Mouse (Mus musculus): ENCODE data around the gene Psmc5. TPM values are rescaled to one million over a fixed set of nuclear protein-coding genes. Genes with fewer than 3 reads are reported as not detected.

Gene Psmc5
- polyA plus RNA-seq, 1 experiment from 2014 or later, result 324 TPM

DNA sequence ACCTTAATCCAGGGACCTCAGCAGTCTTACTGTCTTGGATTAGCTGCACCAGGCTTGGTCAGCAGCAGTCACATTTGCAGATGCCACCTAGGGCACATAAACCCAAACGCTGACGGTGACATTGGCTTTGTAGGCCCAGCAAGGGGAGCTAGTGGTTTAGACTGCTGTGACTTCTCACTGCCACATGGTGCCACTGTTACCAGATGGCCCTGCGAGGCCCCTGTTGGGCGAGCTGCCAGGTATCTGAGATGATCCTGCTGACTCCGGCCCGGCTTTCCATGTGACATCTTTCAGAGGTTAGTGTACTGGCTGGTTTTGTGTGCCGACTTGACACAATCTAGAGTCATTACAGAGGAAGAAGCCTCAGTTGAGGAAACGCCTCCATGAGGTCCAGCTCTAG, 33.4 kb downstream of the Psmc5 start:
- Histone ChIP-seq H3K4me3 (no peak overlapping the region), H3K9ac (replicated peaks) (no peak overlapping the region), H3K36me3 (no peaks in the 10 kb centered on the region), H3K4me2 (replicated peaks) (no peak overlapping the region), H3K27me3 (no peaks in the 10 kb centered on the region), H3K27ac (replicated peaks) (no peak overlapping the region), H3K4me1 (no peaks in the 10 kb centered on the region), H3K9me3 (no peaks in the 10 kb centered on the region)
- no peak for ATAC-seq (ENCODE audit: low FRiP score, low read depth)
- 82% methylated on average over 8 of the region's 8 CpGs for WGBS

DNA sequence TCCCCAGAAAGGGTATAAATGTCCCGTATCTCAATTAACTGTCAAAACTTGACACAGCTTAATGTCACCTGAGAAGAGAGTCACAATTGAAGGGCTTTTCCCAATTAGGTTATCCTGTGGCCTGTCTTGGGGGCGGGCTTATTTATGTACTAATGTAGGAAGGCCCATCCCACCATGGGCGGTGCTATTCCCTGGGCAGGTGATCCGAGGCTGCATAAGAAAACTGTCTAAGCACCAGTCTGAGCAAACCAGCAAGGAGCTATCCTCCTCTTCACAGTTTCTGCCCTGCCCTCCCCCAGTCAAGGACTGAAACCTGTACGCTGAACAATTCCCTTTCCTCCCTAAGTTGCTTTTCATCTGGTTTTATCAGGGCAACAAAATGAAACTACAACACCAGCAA, 34.4 kb downstream of the Psmc5 start:
- Histone ChIP-seq H3K9ac (replicated peaks) (no peak overlapping the region), H3K4me1 (no peaks in the 10 kb centered on the region), H3K27ac (replicated peaks) (no peak overlapping the region), H3K4me2 (replicated peaks) (no peak overlapping the region), H3K27me3 (no peaks in the 10 kb centered on the region), H3K36me3 (no peaks in the 10 kb centered on the region), H3K9me3 (no peaks in the 10 kb centered on the region), H3K4me3 (no peak overlapping the region)
- 87% methylated on average over 5 of the region's 5 CpGs for WGBS
- no peak for ATAC-seq (ENCODE audit: low FRiP score, low read depth)

DNA sequence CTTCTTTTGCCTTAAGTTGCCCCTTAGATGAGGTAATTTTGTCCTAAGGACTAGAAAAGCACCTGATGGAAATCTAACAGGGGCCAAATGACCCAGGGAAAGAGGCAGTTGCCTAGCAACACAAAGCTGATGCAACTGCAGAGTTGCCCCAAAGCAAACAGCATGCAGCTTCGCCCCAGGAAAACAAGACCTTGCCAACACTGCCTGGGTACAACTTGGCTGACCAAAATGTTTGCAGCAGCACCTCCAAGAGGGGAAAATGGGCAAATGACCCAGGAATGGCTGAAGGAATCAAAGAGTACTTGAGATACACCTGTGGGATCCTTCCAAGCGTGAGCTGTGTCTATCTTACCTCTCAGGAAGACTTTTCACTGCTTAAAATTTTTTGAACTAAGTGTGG, 35.9 kb downstream of the Psmc5 start:
- WGBS, result 87% methylated on average over 2 of the region's 2 CpGs

DNA sequence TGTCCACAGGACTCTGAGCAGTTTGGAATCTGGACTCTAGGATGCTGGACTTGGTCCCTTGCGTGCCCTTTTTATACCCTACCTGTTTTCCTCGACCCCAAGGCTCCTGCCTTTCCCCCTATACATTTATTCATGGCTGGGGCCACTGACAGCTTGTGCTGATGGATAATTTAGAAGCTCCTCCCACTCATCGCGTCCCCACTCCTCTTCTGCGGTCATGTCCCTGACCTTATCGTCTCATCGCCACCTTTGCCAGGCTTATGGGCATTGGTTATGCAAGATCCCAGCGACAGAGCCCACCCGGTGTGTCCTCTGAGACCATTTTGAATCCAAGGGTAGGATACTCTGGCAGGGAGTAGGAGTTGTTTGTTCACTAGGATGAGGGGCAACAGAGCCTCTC, 45.8 kb downstream of the Psmc5 start, which contains the start of gene Gh:
Gh (minus strand) TSS at position 101 of the 400 bp plus-strand sequence.
- WGBS, result 88% methylated on average over 9 of the region's 9 CpGs
- ATAC-seq (ENCODE audit: low FRiP score, low read depth), result no peak
- Histone ChIP-seq H3K27me3 (no peaks in the 10 kb centered on the region), H3K4me3 (no peak within 1 kb of the TSS), H3K36me3 (no peaks in the 10 kb centered on the region), H3K9me3 (no peaks in the 10 kb centered on the region), H3K4me1 (no peaks in the 10 kb centered on the region), H3K27ac (replicated peaks) (no peak within 1 kb of the TSS), H3K9ac (replicated peaks) (no peak within 1 kb of the TSS), H3K4me2 (replicated peaks) (no peak within 1 kb of the TSS)

More for the DNA sequence above, 35.9 kb downstream of the Psmc5 start:
- no peak overlapping the region for H3K4me2 ChIP-seq (replicated peaks)
- no peak overlapping the region for H3K27ac ChIP-seq (replicated peaks)
- H3K9ac ChIP-seq (replicated peaks), result no peak overlapping the region
- H3K36me3 ChIP-seq, result no peaks in the 10 kb centered on the region
- no peaks in the 10 kb centered on the region for H3K27me3 ChIP-seq
- no peaks in the 10 kb centered on the region for H3K9me3 ChIP-seq
- H3K4me3 ChIP-seq, result no peak overlapping the region
- ATAC-seq (ENCODE audit: low FRiP score, low read depth), result no peak
- no peaks in the 10 kb centered on the region for H3K4me1 ChIP-seq

DNA sequence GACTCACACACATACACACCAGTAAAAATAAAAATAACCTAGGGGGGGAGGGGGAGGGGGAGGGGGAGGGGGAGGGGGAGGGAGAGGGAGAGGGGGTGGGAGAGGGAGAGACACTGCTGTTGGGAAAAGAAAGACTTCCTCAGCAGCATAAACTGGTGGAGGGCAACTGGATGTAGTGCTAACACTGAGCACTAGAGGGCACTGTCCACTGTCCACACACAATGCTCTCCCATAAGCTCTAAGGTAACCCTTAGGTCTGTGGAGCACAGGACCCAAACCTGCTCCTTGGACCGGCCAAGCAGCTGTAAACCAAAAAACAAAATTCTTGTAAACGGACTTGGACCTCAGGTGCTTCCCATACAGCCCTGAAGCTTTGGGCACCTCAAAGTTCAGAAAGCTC, 46.7 kb downstream of the Psmc5 start:
- Histone ChIP-seq H3K27me3 (no peaks in the 10 kb centered on the region), H3K4me2 (replicated peaks) (no peak overlapping the region), H3K27ac (replicated peaks) (no peak overlapping the region), H3K9me3 (no peaks in the 10 kb centered on the region), H3K4me1 (no peaks in the 10 kb centered on the region), H3K9ac (replicated peaks) (no peak overlapping the region), H3K36me3 (no peaks in the 10 kb centered on the region), H3K4me3 (no peak overlapping the region)
- no peak for ATAC-seq (ENCODE audit: low FRiP score, low read depth)
- WGBS, result 17% methylated on average over 2 of the region's 2 CpGs

DNA sequence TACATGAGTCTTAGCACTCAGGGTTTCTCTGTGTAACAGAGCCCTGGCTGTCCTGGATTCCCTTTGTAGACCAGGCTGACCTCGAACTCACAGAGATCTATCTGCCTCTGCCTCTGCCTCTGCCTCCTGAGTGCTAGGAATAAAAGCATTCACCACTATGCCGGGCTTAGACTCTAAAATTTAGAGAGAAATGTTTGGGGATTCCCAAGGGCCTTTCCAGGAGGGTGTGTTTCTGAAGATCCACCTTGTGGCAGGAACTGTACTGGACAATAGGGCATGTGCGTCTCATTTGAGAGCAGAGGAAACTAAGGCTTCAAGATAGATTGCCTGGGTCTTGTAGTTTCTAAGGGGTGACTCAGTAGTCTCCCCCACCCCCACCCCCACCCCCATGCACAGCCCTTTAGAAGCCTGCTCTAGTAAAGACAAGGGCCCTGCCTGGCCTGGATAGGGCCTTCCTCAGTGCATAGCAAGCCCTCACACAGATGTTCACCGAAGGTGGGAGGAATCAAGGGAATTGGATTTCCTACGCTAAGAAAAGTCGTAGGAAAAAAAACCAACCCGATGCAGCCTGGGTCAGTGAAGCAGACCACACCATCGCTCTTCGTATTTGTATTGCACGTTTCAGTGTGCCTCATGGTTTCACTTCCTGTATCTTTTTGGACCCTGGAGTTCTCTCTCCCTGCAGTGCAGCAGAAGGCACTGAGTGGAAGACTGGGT, 49.6 kb downstream of the Psmc5 start:
- Histone ChIP-seq H3K9ac (replicated peaks) (no peak overlapping the region), H3K4me2 (replicated peaks) (no peak overlapping the region), H3K4me3 (no peak overlapping the region), H3K36me3 (no peaks in the 10 kb centered on the region), H3K27ac (replicated peaks) (no peak overlapping the region), H3K9me3 (no peaks in the 10 kb centered on the region), H3K27me3 (no peaks in the 10 kb centered on the region), H3K4me1 (no peaks in the 10 kb centered on the region)
- no peak for ATAC-seq (ENCODE audit: low FRiP score, low read depth)
- 87% methylated on average over 10 of the region's 10 CpGs for whole genome bisulfite sequencing

DNA sequence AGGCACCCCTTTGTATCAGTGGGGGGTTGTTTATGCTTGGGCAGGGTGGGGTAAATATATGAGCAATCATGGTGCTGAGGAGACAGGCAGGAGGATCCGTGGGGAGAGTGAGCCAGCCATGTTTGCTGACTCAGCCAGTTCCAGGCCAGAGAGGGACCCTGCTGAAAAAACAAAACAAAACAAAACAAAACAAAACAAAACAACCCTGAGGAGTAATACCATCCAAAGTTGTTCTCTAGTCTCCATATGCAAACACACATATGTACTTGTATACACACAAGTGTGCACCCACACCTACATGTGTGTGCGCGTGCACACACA, 50.1 kb downstream of the Psmc5 start:
- WGBS, result 81% methylated on average over 3 of the region's 3 CpGs
- Histone ChIP-seq H3K4me3 (no peak overlapping the region), H3K4me1 (no peaks in the 10 kb centered on the region), H3K27ac (replicated peaks) (no peak overlapping the region), H3K36me3 (no peaks in the 10 kb centered on the region), H3K9me3 (no peaks in the 10 kb centered on the region), H3K4me2 (replicated peaks) (no peak overlapping the region), H3K27me3 (no peaks in the 10 kb centered on the region), H3K9ac (replicated peaks) (no peak overlapping the region)
- ATAC-seq (ENCODE audit: low FRiP score, low read depth), result no peak

DNA sequence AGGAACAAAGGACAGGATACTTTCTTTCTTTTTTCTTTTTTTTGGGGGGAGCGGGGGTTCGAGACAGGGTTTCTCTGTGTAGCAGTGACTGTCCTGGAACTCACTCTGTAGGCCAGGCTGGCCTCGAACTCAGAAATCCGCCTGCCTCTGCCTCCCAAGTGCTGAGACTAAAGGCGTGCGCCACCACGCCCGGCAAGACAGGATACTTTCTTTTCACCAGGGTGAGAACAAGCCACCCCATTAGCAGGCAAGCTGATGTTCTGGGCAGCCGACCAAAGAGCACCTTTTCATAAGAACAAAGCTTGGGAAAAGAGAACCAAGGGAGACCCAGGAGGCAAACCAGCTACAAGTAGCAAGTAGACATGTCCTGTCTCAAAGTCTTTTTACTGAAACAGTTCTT, 50.8 kb downstream of the Psmc5 start:
- Histone ChIP-seq H3K4me1 (no peaks in the 10 kb centered on the region), H3K9me3 (no peaks in the 10 kb centered on the region), H3K36me3 (no peaks in the 10 kb centered on the region), H3K9ac (replicated peaks) (no peak overlapping the region), H3K4me2 (replicated peaks) (no peak overlapping the region), H3K27ac (replicated peaks) (no peak overlapping the region), H3K27me3 (no peaks in the 10 kb centered on the region), H3K4me3 (no peak overlapping the region)
- 83% methylated on average over 9 of the region's 9 CpGs for WGBS
- ATAC-seq (ENCODE audit: low FRiP score, low read depth), result no peak

DNA sequence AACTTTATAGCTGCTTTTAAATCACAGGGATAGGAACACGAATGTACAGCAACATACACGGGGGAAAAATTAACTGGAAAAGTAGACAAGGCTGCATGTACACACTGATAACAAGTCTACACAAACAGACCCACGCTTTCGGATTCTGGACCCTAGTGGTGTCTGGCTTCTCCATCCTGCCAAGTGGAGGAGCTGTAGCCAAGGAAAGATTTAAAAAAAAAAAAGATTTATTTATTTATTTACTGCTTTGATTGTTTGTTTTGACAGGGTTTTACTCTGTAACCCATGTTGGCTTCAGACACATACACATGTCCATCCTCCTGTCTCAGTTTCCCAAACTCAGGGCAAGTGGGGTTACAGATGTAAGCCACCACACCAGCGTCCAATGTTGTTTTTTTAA, 51.5 kb downstream of the Psmc5 start:
- no peak for ATAC-seq (ENCODE audit: low FRiP score, low read depth)
- no peaks in the 10 kb centered on the region for H3K27me3 ChIP-seq
- no peak overlapping the region for H3K4me3 ChIP-seq
- WGBS, result 82% methylated on average over 5 of the region's 5 CpGs
- no peak overlapping the region for H3K4me2 ChIP-seq (replicated peaks)
- no peaks in the 10 kb centered on the region for H3K36me3 ChIP-seq
- no peaks in the 10 kb centered on the region for H3K9me3 ChIP-seq
- H3K9ac ChIP-seq (replicated peaks), result no peak overlapping the region
- H3K27ac ChIP-seq (replicated peaks), result no peak overlapping the region
- H3K4me1 ChIP-seq, result no peaks in the 10 kb centered on the region

DNA sequence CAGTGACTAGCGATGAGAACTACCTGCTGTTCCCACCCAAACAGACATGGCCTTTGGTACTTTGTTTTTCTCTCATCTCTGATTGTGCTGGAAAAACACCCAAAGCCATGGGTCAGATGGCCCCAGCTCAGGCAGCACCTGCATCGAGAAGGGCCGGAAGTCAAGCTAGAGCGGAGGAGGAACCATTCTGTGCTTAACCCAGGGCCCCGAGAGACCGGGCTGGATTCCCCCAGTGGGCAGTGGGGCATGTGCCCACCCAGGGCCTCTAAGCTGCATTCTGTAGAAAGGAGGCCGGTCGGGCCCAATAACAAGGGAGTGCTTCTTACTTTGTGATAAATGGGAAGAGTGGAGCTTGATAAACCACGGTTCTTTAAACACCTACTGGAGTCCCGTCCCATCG, 52.2 kb downstream of the Psmc5 start:
- Histone ChIP-seq H3K4me3 (no peak overlapping the region), H3K4me2 (replicated peaks) (no peak overlapping the region), H3K27ac (replicated peaks) (no peak overlapping the region), H3K27me3 (no peaks in the 10 kb centered on the region), H3K4me1 (no peaks in the 10 kb centered on the region), H3K9me3 (no peaks in the 10 kb centered on the region), H3K9ac (replicated peaks) (no peak overlapping the region), H3K36me3 (no peaks in the 10 kb centered on the region)
- 82% methylated on average over 11 of the region's 11 CpGs for WGBS
- no peak for ATAC-seq (ENCODE audit: low FRiP score, low read depth)

DNA sequence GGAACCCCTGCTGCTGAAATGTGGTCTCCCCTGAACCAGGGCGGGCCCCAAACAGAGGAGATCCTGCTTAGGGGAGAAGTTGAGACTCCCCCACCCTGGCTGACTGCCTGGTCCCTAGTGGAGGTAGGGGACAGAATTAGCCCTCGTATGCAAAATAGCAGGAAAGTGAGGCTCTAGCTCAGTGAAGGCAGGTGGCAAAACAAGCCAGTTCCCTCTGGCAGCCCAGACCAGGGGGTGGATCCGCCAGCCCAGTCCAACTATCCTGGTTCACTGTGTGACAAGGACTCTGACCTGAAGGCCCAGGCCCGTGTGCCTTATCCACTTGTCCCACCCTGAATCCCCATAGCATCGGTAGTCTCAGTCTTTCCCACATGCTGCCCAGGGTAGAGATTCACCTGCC, 54.2 kb downstream of the Psmc5 start:
- no peaks in the 10 kb centered on the region for H3K36me3 ChIP-seq
- ATAC-seq (ENCODE audit: low FRiP score, low read depth), result no peak

More for the DNA sequence above, 54.2 kb downstream of the Psmc5 start:
- no peak overlapping the region for H3K4me2 ChIP-seq (replicated peaks)
- H3K4me1 ChIP-seq, result no peaks in the 10 kb centered on the region
- no peaks in the 10 kb centered on the region for H3K9me3 ChIP-seq
- no peak overlapping the region; the same call in 1 of the 2 replicates for H3K9ac ChIP-seq (replicated peaks)
- no peaks in the 10 kb centered on the region for H3K27me3 ChIP-seq
- 67% methylated on average over 5 of the region's 5 CpGs for WGBS
- no peak overlapping the region for H3K27ac ChIP-seq (replicated peaks)
- no peak overlapping the region for H3K4me3 ChIP-seq

Measured in midbrain, embryonic 12.5 days (tissue).